Mouse (Mus musculus) kidney, embryonic 14.5 days (tissue): ENCODE measurements around the gene Unc13d. TPM values are rescaled to one million over a fixed set of nuclear protein-coding genes. Genes with fewer than 3 reads are reported as not detected.
"Not testable (repeated sequence)": the region's sequence is repeated elsewhere in the genome, so short reads cannot be mapped to it uniquely, and the experiment has no call there.

Source experiments
- ATAC-seq: fragments of 200-750 bp; cut with Nextera tagmentation; 2 replicates; pipeline ENCODE4 v1.8.0; 2017; ENCODE audit warnings: moderate number of reproducible peaks, mild to moderate bottlenecking, moderate TSS enrichment, moderate library complexity; ENCODE audit not compliant: low FRiP score, low TSS enrichment
- H3K27ac ChIP-seq: fragments of 300-500 bp; sonication (generic); 2 replicates; pipeline ENCODE4 v1.5.1; 2014; ENCODE audit warnings: low read depth, mild to moderate bottlenecking, low read length, moderate library complexity, mixed read lengths
- H3K27me3 ChIP-seq: fragments of 300-500 bp; sonication (generic); 2 replicates; pipeline ENCODE4 v1.6.1; 2014; ENCODE audit warnings: mild to moderate bottlenecking, low read length; ENCODE audit not compliant: control insufficient read depth, insufficient read depth
- H3K36me3 ChIP-seq: fragments of 300-500 bp; sonication (generic); 2 replicates; pipeline ENCODE4 v1.6.1; 2014; ENCODE audit warnings: low read length, mixed read lengths; ENCODE audit not compliant: control insufficient read depth, insufficient read depth
- H3K4me1 ChIP-seq: fragments of 300-500 bp; sonication (generic); 2 replicates; pipeline ENCODE4 v1.6.1; 2014; ENCODE audit warnings: low read length, mixed read lengths; ENCODE audit not compliant: control insufficient read depth, insufficient read depth
- H3K4me2 ChIP-seq: fragments of 300-500 bp; sonication (generic); replicated peaks from 2 replicates; pipeline ENCODE4 v1.6.1; 2014; ENCODE audit warnings: low read depth, mild to moderate bottlenecking, low read length
- H3K4me3 ChIP-seq: fragments of 300-500 bp; sonication (generic); 2 replicates; pipeline ENCODE4 v1.5.1; 2014; ENCODE audit warnings: mild to moderate bottlenecking, low read length
- H3K9ac ChIP-seq: fragments of 300-500 bp; sonication (generic); 2 replicates; pipeline ENCODE4 v1.6.1; 2014; ENCODE audit warnings: low read depth, mild to moderate bottlenecking, low read length, moderate library complexity
- H3K9me3 ChIP-seq: fragments of 300-500 bp; sonication (generic); 2 replicates; pipeline ENCODE4 v1.6.1; 2016; ENCODE audit warnings: low read length; ENCODE audit not compliant: control insufficient read depth
- WGBS: fragments of 180-500 bp; shearing (Covaris S2); extraction: QIAGEN DNeasy Blood & Tissue Kit; methylation state at CpG from one replicate; pipeline ENCODE4 v1.1.7; 2014; 5-methylcytosine and 5-hydroxymethylcytosine counted together
- polyA plus RNA-seq: library from polyadenylated mRNA; unstranded; fragments of >200 nt; fragmentation: Nextera tagmentation; extraction: Ambion mirVana; gene quantifications from 2 replicates; pipeline ENCODE4 v1.2.1, GENCODE M21; 2014

Gene Unc13d
- polyA plus RNA-seq, 1 experiment from 2014 or later = 1.5 TPM

- peak overlapping the region; percentile 99 for H3K9ac ChIP-seq
- peak overlapping the region; percentile 94 for H3K4me3 ChIP-seq
- ATAC-seq = peak; percentile 94
- H3K4me2 ChIP-seq = peak overlapping the region; percentile 19
- H3K4me1 ChIP-seq = 0 out of 2 replicates have a peak, but pooled peaks cover 3% of the 10 kb centered on the region
- H3K27me3 ChIP-seq = no peaks in the 10 kb centered on the region
- WGBS = under 1% methylated on average over 37 of the region's 37 CpGs
- no peaks in the 10 kb centered on the region for H3K9me3 ChIP-seq
- H3K36me3 ChIP-seq = peaks cover 18% of the 10 kb centered on the region; the same call in 1 of the 2 replicates
- H3K27ac ChIP-seq = peak overlapping the region; percentile 99
Observed at GRCm38 (mm10) chr11:116024356-116024808, 53.4 kb downstream of the Unc13d start.

- H3K4me2 ChIP-seq = peak overlapping the region; percentile 45
- no peaks in the 10 kb centered on the region for H3K27me3 ChIP-seq
- H3K9me3 ChIP-seq = no peaks in the 10 kb centered on the region
- H3K4me3 ChIP-seq = peak overlapping the region; percentile 94
- H3K36me3 ChIP-seq = peaks cover 18% of the 10 kb centered on the region; the same call in 1 of the 2 replicates
- 0 out of 2 replicates have a peak, but pooled peaks cover 2% of the 10 kb centered on the region for H3K4me1 ChIP-seq
- ATAC-seq = peak; percentile 73
- WGBS = under 1% methylated on average over 56 of the region's 57 CpGs
- peak overlapping the region; percentile 99 for H3K9ac ChIP-seq
- peak overlapping the region; percentile 99 for H3K27ac ChIP-seq
Observed at GRCm38 (mm10) chr11:116023771-116024355, 53.9 kb downstream of the Unc13d start.

GRCm38 (mm10) chr11:116023074-116023770 lies 54.5 kb downstream of the Unc13d start:
- H3K4me3 ChIP-seq = peak overlapping the region; percentile 94
- peaks cover 18% of the 10 kb centered on the region; the same call in 1 of the 2 replicates for H3K36me3 ChIP-seq
- not testable (repeated sequence) for ATAC-seq, H3K9me3 ChIP-seq, H3K27me3 ChIP-seq, H3K4me1 ChIP-seq
- peak overlapping the region; percentile 99 for H3K9ac ChIP-seq
- H3K27ac ChIP-seq = peak overlapping the region; percentile 99
- 6% methylated on average over 18 of the region's 18 CpGs for WGBS
- H3K4me2 ChIP-seq = peak overlapping the region; percentile 47

GRCm38 (mm10) chr11:116022256-116022780 lies 55.4 kb downstream of the Unc13d start:
- H3K36me3 ChIP-seq = peaks cover 18% of the 10 kb centered on the region; the same call in 1 of the 2 replicates
- peak overlapping the region; percentile 47 for H3K4me2 ChIP-seq
- H3K4me3 ChIP-seq = peak overlapping the region; percentile 30
- 0 out of 2 replicates have a peak, but pooled peaks cover 2% of the 10 kb centered on the region for H3K4me1 ChIP-seq
- H3K9ac ChIP-seq = 0 out of 2 replicates have a peak overlapping the region, but pooled peaks have one; percentile 13
- H3K9me3 ChIP-seq = no peaks in the 10 kb centered on the region
- H3K27me3 ChIP-seq = no peaks in the 10 kb centered on the region
- no peak for ATAC-seq
- WGBS = 59% methylated on average over 4 of the region's 4 CpGs
- H3K27ac ChIP-seq = no peak overlapping the region

GRCm38 (mm10) chr11:116021328-116022220 lies 56.2 kb downstream of the Unc13d start:
- ATAC-seq = no peak
- H3K9ac ChIP-seq = no peak overlapping the region
- H3K4me3 ChIP-seq = peak overlapping the region; percentile 0; the same call in 1 of the 2 replicates
- H3K9me3 ChIP-seq = no peaks in the 10 kb centered on the region
- H3K27ac ChIP-seq = no peak overlapping the region
- H3K27me3 ChIP-seq = no peaks in the 10 kb centered on the region
- H3K4me2 ChIP-seq = no peak overlapping the region
- H3K4me1 ChIP-seq = 0 out of 2 replicates have a peak, but pooled peaks cover 2% of the 10 kb centered on the region
- 80% methylated on average over 6 of the region's 6 CpGs for WGBS
- H3K36me3 ChIP-seq = peaks cover 18% of the 10 kb centered on the region; the same call in 1 of the 2 replicates

GRCm38 (mm10) chr11:116020519-116020922 lies 57.2 kb downstream of the Unc13d start:
- WGBS = 35% methylated on average over 1 of the region's 1 CpGs
- Histone ChIP-seq H3K9ac (no peak overlapping the region), H3K27me3 (no peaks in the 10 kb centered on the region), H3K36me3 (peaks cover 18% of the 10 kb centered on the region; the same call in 1 of the 2 replicates), H3K4me1 (0 out of 2 replicates have a peak, but pooled peaks cover 2% of the 10 kb centered on the region), H3K27ac (no peak overlapping the region), H3K4me3 (no peak overlapping the region), H3K9me3 (no peaks in the 10 kb centered on the region), H3K4me2 (no peak overlapping the region)
- ATAC-seq = no peak

GRCm38 (mm10) chr11:116019976-116020411 lies 57.8 kb downstream of the Unc13d start:
- Histone ChIP-seq H3K27me3 (no peaks in the 10 kb centered on the region), H3K27ac (0 out of 2 replicates have a peak overlapping the region, but pooled peaks have one; percentile 17)
- WGBS = 68% methylated on average over 2 of the region's 2 CpGs

GRCm38 (mm10) chr11:116019360-116019791 lies 58.4 kb downstream of the Unc13d start:
- no peaks in the 10 kb centered on the region for H3K4me1 ChIP-seq
- no peak overlapping the region for H3K9ac ChIP-seq
- H3K36me3 ChIP-seq = peaks cover 18% of the 10 kb centered on the region; the same call in 1 of the 2 replicates
- 38% methylated on average over 1 of the region's 1 CpGs for WGBS
- H3K9me3 ChIP-seq = no peaks in the 10 kb centered on the region
- H3K4me2 ChIP-seq = no peak overlapping the region
- H3K27me3 ChIP-seq = no peaks in the 10 kb centered on the region
- H3K27ac ChIP-seq = no peak overlapping the region
- no peak overlapping the region for H3K4me3 ChIP-seq
- no peak for ATAC-seq

More at GRCm38 (mm10) chr11:116019976-116020411, 57.8 kb downstream of the Unc13d start:
- Histone ChIP-seq H3K4me3 (no peak overlapping the region), H3K9me3 (no peaks in the 10 kb centered on the region), H3K9ac (no peak overlapping the region), H3K36me3 (peaks cover 18% of the 10 kb centered on the region; the same call in 1 of the 2 replicates), H3K4me1 (0 out of 2 replicates have a peak, but pooled peaks cover 1% of the 10 kb centered on the region), H3K4me2 (no peak overlapping the region)
- ATAC-seq = no peak
